Mouse (Mus musculus) 3T3-L1 (cell line): ENCODE measurements at regions not wholly inside any gene's neighbourhood (a gene's known extent, or its start where the extent isn't known, plus 50 kb on each side); places are given as distances from the start of the nearest gene placed in this dataset.
"Not testable (repeated sequence)": the region's sequence is repeated elsewhere in the genome, so short reads cannot be mapped to it uniquely, and the experiment has no call there.

ENCODE experiments used
- DNase-seq: peaks from one replicate; pipeline ENCODE4 v3.0.0-alpha.2; 2015; ENCODE audit warnings: low read depth, low spot score

GRCm38 (mm10) chr9:9606322-9606721 is 367.4 kb upstream of the Arhgap42 start:
- no peak for DNase-seq

DNA sequence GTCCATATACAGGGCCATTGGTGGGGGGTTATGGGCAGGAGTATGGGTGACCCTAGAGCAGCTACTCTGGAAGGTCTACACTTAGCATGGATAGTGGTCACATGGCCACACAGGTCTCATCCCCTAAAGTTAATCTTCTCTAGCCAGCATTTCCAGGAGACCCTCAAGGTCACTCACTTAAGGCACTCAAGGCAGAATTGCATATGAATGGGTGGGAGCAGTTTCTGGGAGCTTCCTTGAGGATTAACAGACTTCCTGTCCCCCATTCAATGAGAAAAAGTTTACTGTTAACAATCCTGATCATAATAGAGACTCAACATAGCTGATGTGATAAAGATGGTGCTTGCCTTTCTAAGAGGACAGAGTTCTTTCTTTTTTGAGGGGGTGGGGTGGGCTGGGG is 352.4 kb upstream of the Arhgap42 start:
- DNase-seq, result no peak

GRCm38 (mm10) chr9:9583011-9583605 is 344.2 kb upstream of the Arhgap42 start:
- DNase-seq, result no peak

- DNase-seq, result no peak
Observed at GRCm38 (mm10) chr9:9582301-9583010, 343.6 kb upstream of the Arhgap42 start.

- no peak for DNase-seq
Observed at GRCm38 (mm10) chr9:9568040-9568649, 329.2 kb upstream of the Arhgap42 start.

DNA sequence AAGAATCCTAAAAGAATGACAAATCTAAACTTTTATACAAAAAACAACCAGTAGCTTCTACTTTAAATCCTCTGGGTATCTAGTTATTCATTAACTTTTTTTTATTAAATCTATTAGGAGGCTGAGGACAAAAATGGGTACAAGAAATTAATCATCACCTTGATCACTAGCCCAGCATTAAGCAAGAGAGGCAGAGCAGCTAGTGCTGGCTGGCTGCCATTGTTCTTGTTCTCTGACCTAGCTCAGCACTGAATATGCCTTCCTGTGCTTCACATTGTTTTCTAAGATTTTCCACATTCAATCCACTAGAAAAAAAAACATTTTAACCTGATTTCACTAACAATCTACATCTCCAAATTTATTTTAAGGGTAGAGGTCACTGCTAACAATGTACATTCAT is 325.6 kb upstream of the Arhgap42 start:
- DNase-seq, result no peak

DNA sequence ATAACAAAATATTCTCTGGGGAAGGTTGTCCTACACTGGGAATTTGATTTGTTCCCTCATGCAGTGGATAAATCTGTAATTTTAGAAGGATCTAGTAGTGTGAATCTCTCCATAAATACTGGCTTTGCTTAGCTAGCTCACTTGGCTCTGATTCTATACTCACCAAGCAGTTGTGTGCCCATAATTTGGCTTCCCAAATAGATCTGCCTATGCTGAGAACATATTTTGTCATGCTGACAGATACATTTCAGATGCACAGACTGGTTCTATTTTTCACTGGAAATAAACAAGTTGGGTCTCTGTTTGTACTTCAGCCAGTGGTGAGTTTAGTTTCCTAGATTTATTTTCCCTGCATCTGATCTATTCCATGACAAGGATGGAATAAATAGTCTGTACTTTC is 309.8 kb upstream of the Arhgap42 start:
- DNase-seq, result no peak

- DNase-seq, result no peak
Observed at GRCm38 (mm10) chr9:9547570-9547969, 308.7 kb upstream of the Arhgap42 start.

DNA sequence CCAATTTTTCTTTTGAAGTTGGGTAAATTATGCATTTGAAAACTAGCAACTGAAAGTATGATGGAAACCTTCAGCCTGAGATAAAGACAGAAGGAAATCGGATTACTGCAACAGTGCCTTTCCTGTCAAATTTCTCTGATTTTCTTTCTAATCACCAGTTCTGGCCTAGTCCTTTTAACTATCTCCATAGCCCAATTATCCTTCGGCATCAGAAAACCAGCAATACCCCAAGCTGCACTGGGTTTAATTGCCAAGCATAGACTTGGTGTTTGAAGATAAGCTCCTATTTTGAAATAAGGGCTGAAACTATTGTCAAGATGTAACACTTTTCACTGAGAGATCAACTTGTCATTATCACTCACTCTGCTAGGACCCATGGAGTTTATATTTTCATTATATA is 308.2 kb upstream of the Arhgap42 start:
- DNase-seq, result no peak

DNA sequence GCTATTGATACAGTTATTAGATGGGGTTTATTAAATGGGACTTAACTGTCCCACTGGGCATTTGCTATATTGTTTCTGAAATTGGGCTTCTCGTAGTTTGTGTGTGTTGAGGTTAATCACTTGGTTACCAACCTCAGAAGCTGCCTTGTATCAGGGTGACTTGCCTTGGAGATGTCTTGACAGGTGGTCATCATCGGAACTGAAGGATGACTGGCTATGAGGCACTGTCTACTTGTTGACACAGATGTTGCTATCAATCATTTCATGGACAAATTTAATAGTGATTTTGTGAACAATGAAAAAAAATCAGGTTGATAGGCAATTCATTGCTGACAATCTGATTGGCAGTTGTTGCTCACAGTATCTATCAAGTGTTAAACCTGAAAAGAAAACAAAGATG is 261.4 kb upstream of the Arhgap42 start:
- DNase-seq, result no peak

DNA sequence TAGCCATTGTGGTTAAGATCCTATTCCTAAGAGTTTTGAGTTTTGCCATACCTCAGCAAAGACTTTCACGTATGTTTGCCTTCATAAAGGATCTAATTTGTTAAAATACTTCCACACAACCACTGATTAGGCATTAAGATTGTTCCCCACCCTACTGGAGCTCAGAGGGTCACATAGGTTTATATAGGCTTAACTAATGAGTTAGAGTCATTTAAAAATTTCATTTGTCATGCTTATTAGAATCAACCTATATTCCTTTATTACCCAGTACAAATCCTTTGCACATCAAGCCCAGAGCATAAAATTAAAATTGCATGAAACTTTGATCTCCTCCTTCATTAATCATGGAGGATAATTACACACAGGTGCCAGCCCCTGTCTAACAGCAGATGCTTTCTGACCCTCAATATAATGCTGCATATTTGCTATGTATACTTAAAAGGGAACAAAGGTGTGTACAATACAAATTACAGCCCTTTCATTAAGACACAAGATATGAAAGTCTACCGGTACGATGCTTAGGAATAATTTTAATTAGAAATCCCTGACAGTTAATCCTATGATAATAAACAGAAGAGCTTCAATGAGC is 254.8 kb upstream of the Arhgap42 start:
- DNase-seq, result no peak

- no peak for DNase-seq
Observed at GRCm38 (mm10) chr9:9477145-9477544, 238.2 kb upstream of the Arhgap42 start.

GRCm38 (mm10) chr9:9475009-9475744 is 236.3 kb upstream of the Arhgap42 start:
- no peak for DNase-seq

- no peak for DNase-seq
Observed at GRCm38 (mm10) chr9:9444213-9444612, 205.3 kb upstream of the Arhgap42 start.

- no peak for DNase-seq
Observed at GRCm38 (mm10) chr9:9420326-9420725, 181.4 kb upstream of the Arhgap42 start.

DNA sequence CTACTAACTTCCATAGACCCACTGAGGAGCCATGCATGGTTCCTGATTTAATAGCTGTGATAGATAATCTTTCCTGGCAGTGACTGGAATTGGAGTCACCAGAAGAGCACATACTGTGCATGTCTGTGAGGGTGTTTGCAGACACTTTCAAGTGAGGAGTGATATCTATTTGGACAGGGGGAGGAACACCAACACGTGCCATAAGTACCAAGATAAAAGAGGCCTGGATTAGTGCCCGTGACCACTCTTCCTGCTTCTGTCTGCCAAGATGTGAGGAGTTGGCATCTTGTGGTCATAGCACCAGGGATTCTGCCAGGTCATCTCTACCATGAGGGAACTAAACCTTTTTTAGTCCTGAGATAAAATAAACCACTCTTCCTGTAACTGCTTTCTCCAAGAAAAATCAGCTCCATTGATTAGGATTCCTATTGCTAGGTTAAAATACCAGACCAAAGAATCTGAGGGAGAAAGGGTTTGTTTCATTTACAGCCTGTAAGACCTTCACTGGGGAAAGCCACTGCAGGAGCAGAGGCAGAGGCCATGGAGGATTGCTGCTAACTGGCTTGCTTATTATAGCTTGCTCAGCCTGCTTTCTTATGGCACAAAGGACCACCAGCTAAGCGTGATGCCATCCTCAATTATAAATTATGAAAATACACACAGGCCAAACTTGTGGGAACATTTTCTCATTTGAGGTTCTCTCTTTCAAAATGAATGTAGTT is 173.7 kb upstream of the Arhgap42 start:
- DNase-seq, result peak; percentile 3

DNA sequence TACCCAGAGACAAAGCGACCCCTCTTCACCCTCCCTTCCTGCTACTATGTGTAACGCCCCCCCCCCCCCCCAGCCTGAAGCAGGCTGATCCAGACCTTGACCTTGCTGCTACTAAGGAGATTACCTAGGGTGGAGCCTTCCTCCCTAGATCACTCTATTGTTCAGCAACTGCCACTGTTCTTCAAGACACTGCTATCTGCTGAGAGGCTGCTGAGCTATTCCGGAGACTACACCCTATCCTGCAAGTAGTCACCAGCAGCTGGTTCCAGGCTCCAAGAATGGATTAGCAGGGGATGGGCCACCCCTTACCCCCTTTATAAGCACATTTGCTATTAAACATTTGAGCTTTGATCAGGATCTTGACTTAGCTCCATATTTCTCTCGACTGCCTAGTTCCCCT is 155.3 kb upstream of the Arhgap42 start:
- not testable (repeated sequence) for DNase-seq

GRCm38 (mm10) chr9:9376650-9377189 is 137.8 kb upstream of the Arhgap42 start:
- DNase-seq, result peak; percentile 49

- peak; percentile 89 for DNase-seq
Observed at GRCm38 (mm10) chr9:9375304-9375904, 136.5 kb upstream of the Arhgap42 start.

GRCm38 (mm10) chr9:9372594-9372993 is 133.7 kb upstream of the Arhgap42 start:
- DNase-seq, result peak; percentile 41

- DNase-seq, result peak; percentile 62
Observed at GRCm38 (mm10) chr9:9368731-9369130, 129.8 kb upstream of the Arhgap42 start.
